ENCODE assay signal across 8 mouse cellular contexts in the genomic region with DNA sequence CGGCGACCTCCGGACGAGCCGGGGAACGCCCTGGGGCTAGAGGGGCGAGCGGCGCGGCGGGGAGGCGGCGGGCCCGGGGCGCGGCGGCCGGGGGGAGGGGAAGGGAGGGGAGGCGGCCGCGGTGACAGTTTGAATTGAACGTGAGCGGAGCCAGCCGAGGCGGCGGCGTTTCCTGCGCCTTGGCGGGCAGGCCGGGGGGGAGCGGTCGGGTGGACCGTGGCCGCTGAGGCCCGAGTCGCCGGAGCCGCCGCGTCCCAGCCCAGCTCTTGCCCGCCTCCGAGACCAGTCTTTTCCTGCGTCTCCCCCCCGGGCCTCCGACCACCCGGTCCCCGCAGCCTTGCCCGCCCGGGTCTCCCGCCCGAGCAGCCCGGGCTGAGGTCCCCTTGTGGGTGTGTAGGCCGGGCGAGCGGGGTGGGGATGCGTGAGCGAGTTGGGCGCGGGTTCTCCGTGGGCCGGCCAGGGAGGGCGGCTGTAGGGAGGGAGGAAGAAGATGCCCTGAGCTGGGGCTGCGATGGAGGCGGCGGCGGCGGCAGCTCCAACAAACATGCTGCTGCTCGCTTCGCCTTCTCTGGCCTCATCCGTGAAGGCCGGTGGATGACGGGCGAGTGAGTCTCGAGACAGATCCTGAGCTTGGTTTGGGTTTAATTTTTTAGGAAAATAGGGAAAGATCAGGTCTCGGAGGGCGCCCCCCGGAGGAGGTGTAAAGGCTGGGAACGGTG. TPM values are rescaled to one million over a fixed set of nuclear protein-coding genes. Genes with fewer than 3 reads are reported as not detected.
DNase-seq lines count a peak whose midpoint lies in the region; ATAC-seq and TF ChIP-seq lines count a peak whose summit lies in the region.

No protein-coding gene starts in this region.

- peaks cover 27% of the 10 kb centered on the region for H3K4me1 ChIP-seq in embryonic facial prominence, embryonic 10.5 days
- H3K4me1 ChIP-seq in intestine, postnatal 0 days (replicated peaks; ENCODE audit: control insufficient read depth, insufficient read depth, low read length) = no peaks in the 10 kb centered on the region; the same call in none of the 2 replicates
- H3K4me1 ChIP-seq in limb, embryonic 11.5 days (ENCODE audit: control insufficient read depth, insufficient read depth, low read length) = peaks cover 3% of the 10 kb centered on the region; the same call in 1 of the 2 replicates
- H3K4me1 ChIP-seq in midbrain, embryonic 12.5 days = peaks cover 15% of the 10 kb centered on the region

- WGBS in embryonic facial prominence, embryonic 10.5 days = under 1% methylated on average over 75 of the region's 78 CpGs
- WGBS in intestine, postnatal 0 days = under 1% methylated on average over 64 of the region's 78 CpGs
- under 1% methylated on average over 47 of the region's 78 CpGs for WGBS in limb, embryonic 11.5 days
- WGBS in midbrain, embryonic 12.5 days = under 1% methylated on average over 52 of the region's 78 CpGs

- peak; percentile 58 for TF ChIP-seq CTCF in intestine, postnatal 0 days (IDR thresholded peaks at IDR 0.05; ENCODE audit: low read depth)

- H3K9ac ChIP-seq in intestine, postnatal 0 days (ENCODE audit: low read depth, low read length) = peak overlapping the region; percentile 96
- peak overlapping the region; percentile 93 for H3K9ac ChIP-seq in limb, embryonic 11.5 days (ENCODE audit: low read length)
- peak overlapping the region; percentile 98 for H3K9ac ChIP-seq in midbrain, embryonic 12.5 days (replicated peaks)

- no peaks in the 10 kb centered on the region for H3K9me3 ChIP-seq in embryonic facial prominence, embryonic 10.5 days
- H3K9me3 ChIP-seq in intestine, postnatal 0 days (ENCODE audit: control insufficient read depth) = no peaks in the 10 kb centered on the region
- H3K9me3 ChIP-seq in limb, embryonic 11.5 days (ENCODE audit: control insufficient read depth, low read length) = no peaks in the 10 kb centered on the region
- no peaks in the 10 kb centered on the region for H3K9me3 ChIP-seq in midbrain, embryonic 12.5 days

- DNase-seq in 416B (ENCODE audit: low read depth) = peak; percentile 32
- peak; percentile 80 for DNase-seq in adrenal gland, postnatal 10 days
- DNase-seq in embryonic facial prominence, embryonic 10.5 days (ENCODE audit: low spot score) = peak; percentile 68
- DNase-seq in limb, embryonic 11.5 days (ENCODE audit: low spot score) = peak; percentile 76
- DNase-seq in spleen, adult 12 weeks (ENCODE audit: low spot score) = peak; percentile 55

- peak overlapping the region; percentile 99 for H3K4me3 ChIP-seq in embryonic facial prominence, embryonic 10.5 days
- H3K4me3 ChIP-seq in intestine, postnatal 0 days (ENCODE audit: low read depth, low read length) = peak overlapping the region; percentile 78
- H3K4me3 ChIP-seq in limb, embryonic 11.5 days (ENCODE audit: low read depth, low read length) = peak overlapping the region; percentile 98
- H3K4me3 ChIP-seq in midbrain, embryonic 12.5 days = peak overlapping the region; percentile 99

- ATAC-seq in granulocyte monocyte progenitor cell, adult 5-6 weeks (replicated peaks; ENCODE audit: poor library complexity, severe bottlenecking) = peak; percentile 6
- peak; percentile 46 for ATAC-seq in intestine, postnatal 0 days
- peak; percentile 42 for ATAC-seq in limb, embryonic 11.5 days (ENCODE audit: insufficient number of reproducible peaks, low FRiP score, low TSS enrichment, low read depth)
- ATAC-seq in midbrain, embryonic 12.5 days (ENCODE audit: low FRiP score, low read depth) = peak; percentile 72

- no peaks in the 10 kb centered on the region for H3K27me3 ChIP-seq in embryonic facial prominence, embryonic 10.5 days (replicated peaks; ENCODE audit: low read depth, poor library complexity, severe bottlenecking)
- no peaks in the 10 kb centered on the region for H3K27me3 ChIP-seq in intestine, postnatal 0 days (replicated peaks; ENCODE audit: control insufficient read depth, insufficient read depth, low read length)
- H3K27me3 ChIP-seq in limb, embryonic 11.5 days (ENCODE audit: control insufficient read depth, insufficient read depth, low read length) = no peaks in the 10 kb centered on the region
- H3K27me3 ChIP-seq in midbrain, embryonic 12.5 days = no peaks in the 10 kb centered on the region

- H3K4me2 ChIP-seq in intestine, postnatal 0 days (replicated peaks; ENCODE audit: low read depth) = peak overlapping the region; percentile 75
- H3K4me2 ChIP-seq in limb, embryonic 11.5 days (ENCODE audit: low read depth, severe bottlenecking) = peak overlapping the region; percentile 47
- peak overlapping the region; percentile 52 for H3K4me2 ChIP-seq in midbrain, embryonic 12.5 days (replicated peaks)

- no peaks in the 10 kb centered on the region for H3K36me3 ChIP-seq in embryonic facial prominence, embryonic 10.5 days (replicated peaks)
- no peaks in the 10 kb centered on the region for H3K36me3 ChIP-seq in intestine, postnatal 0 days (ENCODE audit: control insufficient read depth, insufficient read depth)
- H3K36me3 ChIP-seq in limb, embryonic 11.5 days (ENCODE audit: control insufficient read depth, insufficient read depth, low read length) = no peaks in the 10 kb centered on the region
- H3K36me3 ChIP-seq in midbrain, embryonic 12.5 days = no peaks in the 10 kb centered on the region

- H3K27ac ChIP-seq in embryonic facial prominence, embryonic 10.5 days (replicated peaks) = peak overlapping the region; percentile 99
- peak overlapping the region; percentile 97 for H3K27ac ChIP-seq in intestine, postnatal 0 days (ENCODE audit: low read depth, low read length)
- H3K27ac ChIP-seq in limb, embryonic 11.5 days (replicated peaks; ENCODE audit: low read depth, low read length) = peak overlapping the region; percentile 97
- peak overlapping the region; percentile 100 for H3K27ac ChIP-seq in midbrain, embryonic 12.5 days (replicated peaks)

RNA-seq across cellular contexts. Expression of a gene that starts 0.7 kb away (rescaled TPM):
- total RNA-seq in adrenal gland, postnatal 10 days (2021) = 100 to 1,000 TPM; 119 to 122 TPM
- polyA plus RNA-seq in embryonic facial prominence, embryonic 10.5 days (2016; fragmentation: Nextera tagmentation; extraction: Ambion mirVana) = 231 and 243 TPM in 2 replicates
- 128 and 131 TPM in 2 replicates for total RNA-seq in granulocyte monocyte progenitor cell, adult 5-6 weeks (2014; fragmentation: Nextera tagmentation)
- 283 and 309 TPM in 2 replicates for total RNA-seq in granulocyte monocyte progenitor cell, adult 5-6 weeks (2017)
- polyA plus RNA-seq in intestine, postnatal 0 days (2015; fragmentation: Nextera tagmentation; extraction: Ambion mirVana) = 147 and 151 TPM in 2 replicates
- polyA plus RNA-seq in limb, embryonic 11.5 days (2014; fragmentation: Nextera tagmentation; extraction: Ambion mirVana) = 295 and 305 TPM in 2 replicates
- 258 and 270 TPM in 2 replicates for polyA plus RNA-seq in midbrain, embryonic 12.5 days (2016; fragmentation: Nextera tagmentation; extraction: Ambion mirVana)

Comparison
In these comparisons a context has a peak if more than half of its experiments do, and no peak if none do; other contexts are left out.
1. Peak in every context shown above with its lines: DNase-seq, ATAC-seq, H3K4me3 ChIP-seq and H3K27ac ChIP-seq.
2. ATAC-seq: peak in every context shown above with its lines; median percentile 72 in midbrain, embryonic 12.5 days; 46 in intestine, postnatal 0 days; 42 in limb, embryonic 11.5 days; 6 in granulocyte monocyte progenitor cell, adult 5-6 weeks.